Comparison of ENCODE assay signal across 14 mouse cellular contexts in genomic region chr15:79827061-79827777, GRCm38 (mm10). TPM values are rescaled to one million over a fixed set of nuclear protein-coding genes. Genes with fewer than 3 reads are reported as not detected.
DNase-seq lines count a peak whose midpoint lies in the region; ATAC-seq and TF ChIP-seq lines count a peak whose summit lies in the region.
"Had no signal": no experiment of that assay in that cellular context is flagged by ENCODE, and none has a peak within 500 bp of the region (broad histone marks: within the 10 kb centered on the region; RNA-seq: fewer than 3 reads in every experiment).

No protein-coding gene starts in this region.

- no peak for TF ChIP-seq CTCF in left cerebral cortex, adult 2 months (IDR thresholded peaks at IDR 0.05)

- H3K9me3 ChIP-seq in hindbrain, embryonic 12.5 days (replicated peaks) = no peaks in the 10 kb centered on the region
- no peaks in the 10 kb centered on the region for H3K9me3 ChIP-seq in neural tube, embryonic 14.5 days (ENCODE audit: control insufficient read depth, low read length)
- H3K9me3 ChIP-seq: kidney, embryonic 15.5 days; megakaryocyte, embryonic 14.5 days had no signal

- H3K27ac ChIP-seq in left cerebral cortex, adult 2 months = peak overlapping the region; percentile 76
- H3K27ac ChIP-seq in hindbrain, embryonic 12.5 days = no peak overlapping the region
- 0 out of 2 replicates have a peak overlapping the region, but pooled peaks have one; percentile 39 for H3K27ac ChIP-seq in neural tube, embryonic 14.5 days (ENCODE audit: low read depth, low read length)
- H3K27ac ChIP-seq: heart, adult 2 months; kidney, embryonic 15.5 days had no signal

- intact Hi-C loops in left cerebral cortex, adult 2 months (cut with DNase I) = no loop called here
- intact Hi-C loops in left cerebral cortex, postnatal 14 days (cut with DNase I) = no loop called here

- DNase-seq in cerebellum, adult 11-12 months = peak; percentile 63
- DNase-seq in cerebellum, postnatal 4 days (ENCODE audit: low spot score in 2 of 2) = no peak
- DNase-seq in left cerebral cortex, adult 2 months (ENCODE audit: extremely low spot score in 1 of 2, low spot score in 2 of 2) = no peak
- DNase-seq in left cerebral cortex, postnatal 14 days (ENCODE audit: low spot score in 2 of 2) = no peak
- DNase-seq in gastrocnemius, adult 8-10 months (ENCODE audit: low spot score in 2 of 2) = no peak
- DNase-seq in heart, adult 18-20 months = no peak
- DNase-seq: heart, adult 2 months; heart, postnatal 4 days; lung, adult 2 months had no signal

- H3K36me3 ChIP-seq in hindbrain, embryonic 12.5 days = peaks cover 49% of the 10 kb centered on the region
- H3K36me3 ChIP-seq in neural tube, embryonic 14.5 days (ENCODE audit: control insufficient read depth, insufficient read depth, low read length) = peaks cover 15% of the 10 kb centered on the region

- peak overlapping the region; percentile 38; the same call in 1 of the 2 replicates for H3K4me3 ChIP-seq in left cerebral cortex, adult 2 months
- no peak overlapping the region for H3K4me3 ChIP-seq in hindbrain, embryonic 12.5 days
- no peak overlapping the region for H3K4me3 ChIP-seq in neural tube, embryonic 14.5 days (ENCODE audit: low read depth, low read length)
- H3K4me3 ChIP-seq: heart, adult 2 months; kidney, embryonic 15.5 days; megakaryocyte, embryonic 14.5 days had no signal

- 89% methylated on average over 14 of the region's 14 CpGs for WGBS in hindbrain, embryonic 12.5 days
- WGBS in neural tube, embryonic 14.5 days = 92% methylated on average over 14 of the region's 14 CpGs

- no peaks in the 10 kb centered on the region for H3K27me3 ChIP-seq in hindbrain, embryonic 12.5 days
- no peaks in the 10 kb centered on the region for H3K27me3 ChIP-seq in neural tube, embryonic 14.5 days (ENCODE audit: control insufficient read depth, insufficient read depth, low read length)
- H3K27me3 ChIP-seq: kidney, embryonic 15.5 days; megakaryocyte, embryonic 14.5 days had no signal

- ATAC-seq in hindbrain, embryonic 12.5 days (ENCODE audit: low FRiP score) = no peak
- no peak for ATAC-seq in neural tube, embryonic 14.5 days (ENCODE audit: low read depth)

- H3K4me2 ChIP-seq in hindbrain, embryonic 12.5 days (replicated peaks) = no peak overlapping the region
- no peak overlapping the region for H3K4me2 ChIP-seq in neural tube, embryonic 14.5 days (ENCODE audit: low read depth, low read length)
- H3K4me2 ChIP-seq: kidney, embryonic 15.5 days had no signal

- H3K4me1 ChIP-seq in hindbrain, embryonic 12.5 days = peaks cover 75% of the 10 kb centered on the region
- H3K4me1 ChIP-seq in neural tube, embryonic 14.5 days (ENCODE audit: control insufficient read depth, insufficient read depth, low read length) = peaks cover 47% of the 10 kb centered on the region

- peak overlapping the region; percentile 18; the same call in 1 of the 2 replicates for H3K9ac ChIP-seq in hindbrain, embryonic 12.5 days
- no peak overlapping the region for H3K9ac ChIP-seq in neural tube, embryonic 14.5 days (replicated peaks; ENCODE audit: low read depth, low read length)
- H3K9ac ChIP-seq: kidney, embryonic 15.5 days had no signal

RNA-seq across cellular contexts. Expression of gene Npcd, which starts 6.8 kb away (rescaled TPM):
- total RNA-seq in left cerebral cortex, adult 2 months (2021) = 10 to 100 TPM in 1 of 2 experiments, 1 to 10 TPM in 1; 9.7 to 19.7 TPM
- total RNA-seq in left cerebral cortex, postnatal 14 days (2021) = 10 to 100 TPM in 1 of 2 experiments, 1 to 10 TPM in 1; 7.3 to 53.6 TPM
- polyA plus RNA-seq in hindbrain, embryonic 12.5 days (2016; fragmentation: Nextera tagmentation; extraction: Ambion mirVana) = 0.61 TPM in 1 of 2 replicates, not detected in the other
- polyA plus RNA-seq in neural tube, embryonic 14.5 days (2014; fragmentation: Nextera tagmentation; extraction: Ambion mirVana) = 1.0 and 2.5 TPM in 2 replicates
- under 1 TPM in 2 of 4 experiments, not detected in 2; 0.32 to 0.47 TPM for total RNA-seq in gastrocnemius, adult 8-10 months (2022)
- total RNA-seq in heart, adult 18-20 months (2021) = 1 to 10 TPM in 1 of 2 experiments, not detected in 1; 1.0 TPM
- total RNA-seq: neutrophil, adult 5-6 weeks had no signal
- polyA plus RNA-seq: kidney, embryonic 15.5 days had no signal

RNA-seq across cellular contexts. Expression of gene Cbx6, which starts 7.3 kb away (rescaled TPM):
- total RNA-seq in left cerebral cortex, adult 2 months (2021) = 100 to 1,000 TPM; 370 to 387 TPM
- 100 to 1,000 TPM; 429 to 483 TPM for total RNA-seq in left cerebral cortex, postnatal 14 days (2021)
- 34.7 and 38.0 TPM in 2 replicates for polyA plus RNA-seq in hindbrain, embryonic 12.5 days (2016; fragmentation: Nextera tagmentation; extraction: Ambion mirVana)
- 25.4 and 31.1 TPM in 2 replicates for polyA plus RNA-seq in neural tube, embryonic 14.5 days (2014; fragmentation: Nextera tagmentation; extraction: Ambion mirVana)
- total RNA-seq in gastrocnemius, adult 8-10 months (2022) = 1 to 10 TPM; 6.1 to 8.5 (median 7.9) TPM
- total RNA-seq in heart, adult 18-20 months (2021) = 10 to 100 TPM; 17.2 to 18.2 TPM

RNA-seq across cellular contexts. Expression of gene Nptxr, which starts 22.7 kb away (rescaled TPM):
- total RNA-seq in left cerebral cortex, adult 2 months (2021) = 100 to 1,000 TPM; 800 to 813 TPM
- total RNA-seq in left cerebral cortex, postnatal 14 days (2021) = 100 to 1,000 TPM; 693 to 768 TPM
- 13.1 TPM in 2 replicates for polyA plus RNA-seq in hindbrain, embryonic 12.5 days (2016; fragmentation: Nextera tagmentation; extraction: Ambion mirVana)
- 15.5 and 23.4 TPM in 2 replicates for polyA plus RNA-seq in neural tube, embryonic 14.5 days (2014; fragmentation: Nextera tagmentation; extraction: Ambion mirVana)
- total RNA-seq in gastrocnemius, adult 8-10 months (2022) = under 1 TPM; 0.39 to 0.99 (median 0.64) TPM
- total RNA-seq in heart, adult 18-20 months (2021) = 1 to 10 TPM; 1.4 to 1.5 TPM

RNA-seq across cellular contexts. Expression of gene Dnal4, which starts 49.6 kb away (rescaled TPM):
- total RNA-seq in left cerebral cortex, adult 2 months (2021) = 10 to 100 TPM; 53.2 to 54.1 TPM
- 10 to 100 TPM; 37.5 to 39.7 TPM for total RNA-seq in left cerebral cortex, postnatal 14 days (2021)
- polyA plus RNA-seq in hindbrain, embryonic 12.5 days (2016; fragmentation: Nextera tagmentation; extraction: Ambion mirVana) = 76.8 and 78.1 TPM in 2 replicates
- 62.2 and 62.8 TPM in 2 replicates for polyA plus RNA-seq in neural tube, embryonic 14.5 days (2014; fragmentation: Nextera tagmentation; extraction: Ambion mirVana)
- total RNA-seq in gastrocnemius, adult 8-10 months (2022) = 1 to 10 TPM; 4.8 to 6.5 (median 5.2) TPM
- 10 to 100 TPM; 16.9 to 22.0 TPM for total RNA-seq in heart, adult 18-20 months (2021)

Comparison
In these comparisons a context has a peak if more than half of its experiments do, and no peak if none do; other contexts are left out.
1. RNA of gene Npcd, which starts 6.8 kb away (total RNA-seq): 7.3 to 53.6 TPM in left cerebral cortex, postnatal 14 days and 9.7 to 19.7 TPM in left cerebral cortex, adult 2 months; 1.0 TPM in heart, adult 18-20 months and 0.32 to 0.47 TPM in gastrocnemius, adult 8-10 months; every median in the first group is over 4 times any median in the second.
2. RNA of gene Cbx6, which starts 7.3 kb away (total RNA-seq): 429 to 483 TPM in left cerebral cortex, postnatal 14 days and 370 to 387 TPM in left cerebral cortex, adult 2 months; 17.2 to 18.2 TPM in heart, adult 18-20 months and 6.1 to 8.5 TPM in gastrocnemius, adult 8-10 months; every median in the first group is over 10 times any median in the second.
3. RNA of gene Nptxr, which starts 22.7 kb away (total RNA-seq): 800 to 813 TPM in left cerebral cortex, adult 2 months and 693 to 768 TPM in left cerebral cortex, postnatal 14 days; 1.4 to 1.5 TPM in heart, adult 18-20 months and 0.39 to 0.99 TPM in gastrocnemius, adult 8-10 months; every median in the first group is over 100 times any median in the second.